Mouse (Mus musculus): Measurements from ENCODE around the gene Thra. TPM values are rescaled to one million over a fixed set of nuclear protein-coding genes. Genes with fewer than 3 reads are reported as not detected.

Thra gene
- total RNA-seq (2023), result 8.0 to 11.4 TPM (median 10.3 TPM) in 4 replicates

DNA sequence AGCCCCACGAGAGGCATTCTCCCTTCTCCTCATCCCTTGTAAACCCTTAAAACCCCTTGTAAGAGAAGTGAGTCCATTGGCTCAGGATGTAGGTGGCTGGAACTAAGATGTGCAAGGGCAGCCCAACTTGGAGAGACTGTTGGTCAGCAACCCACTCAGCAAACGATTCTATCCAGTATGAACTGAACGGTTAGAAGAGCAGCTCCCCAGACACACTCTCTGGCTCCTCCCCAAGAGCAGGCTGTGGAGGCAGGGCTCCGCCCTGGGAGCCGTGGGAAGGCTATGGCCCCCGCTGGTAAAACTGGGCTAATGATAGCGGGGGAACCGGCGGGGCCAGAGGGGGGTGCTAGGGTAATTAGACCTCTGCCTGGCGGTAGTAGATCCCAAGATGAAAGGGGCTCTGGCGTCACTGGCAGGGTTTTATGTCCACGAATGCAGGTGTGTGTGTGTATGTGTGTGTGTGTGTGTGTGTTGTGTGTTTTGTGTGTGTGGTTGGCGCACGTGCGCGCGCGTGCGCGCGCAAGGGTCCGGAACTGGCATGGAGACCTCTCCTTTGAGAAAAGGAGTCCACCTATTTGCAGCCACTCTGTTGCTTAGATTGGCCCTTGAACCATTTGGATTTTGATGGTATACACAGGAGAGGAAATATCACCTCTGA, at the start of gene Thra:
Gene Thra, plus strand, starts transcription at position 246 of the 658 bp plus-strand sequence.

DNA sequence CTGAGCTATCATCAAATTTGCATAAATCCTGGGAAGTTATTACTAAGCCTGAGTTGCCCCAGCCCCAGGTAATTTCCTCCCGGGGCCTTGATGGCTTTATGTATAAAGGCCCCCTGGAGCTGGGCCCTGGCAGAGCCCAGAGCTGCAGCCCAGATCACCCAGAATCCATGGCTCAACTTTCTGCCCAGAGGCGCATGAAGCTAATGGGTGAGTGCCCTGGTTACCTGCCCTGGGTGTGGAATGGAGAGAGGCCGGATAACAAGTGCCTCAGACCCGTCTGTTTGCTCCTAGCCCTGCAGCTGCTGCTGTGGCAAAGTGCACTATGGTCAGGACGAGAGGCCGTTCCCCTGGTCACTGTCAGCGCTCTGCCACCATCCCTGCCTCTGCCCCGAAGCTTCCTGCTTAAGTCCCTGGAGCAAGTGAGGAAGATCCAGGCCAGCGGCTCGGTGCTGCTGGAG, 39.2 kb upstream of the Thra start, which contains the start of gene Csf3:
Gene Csf3, plus strand, starts transcription at position 51 of the 458 bp plus-strand sequence.

DNA sequence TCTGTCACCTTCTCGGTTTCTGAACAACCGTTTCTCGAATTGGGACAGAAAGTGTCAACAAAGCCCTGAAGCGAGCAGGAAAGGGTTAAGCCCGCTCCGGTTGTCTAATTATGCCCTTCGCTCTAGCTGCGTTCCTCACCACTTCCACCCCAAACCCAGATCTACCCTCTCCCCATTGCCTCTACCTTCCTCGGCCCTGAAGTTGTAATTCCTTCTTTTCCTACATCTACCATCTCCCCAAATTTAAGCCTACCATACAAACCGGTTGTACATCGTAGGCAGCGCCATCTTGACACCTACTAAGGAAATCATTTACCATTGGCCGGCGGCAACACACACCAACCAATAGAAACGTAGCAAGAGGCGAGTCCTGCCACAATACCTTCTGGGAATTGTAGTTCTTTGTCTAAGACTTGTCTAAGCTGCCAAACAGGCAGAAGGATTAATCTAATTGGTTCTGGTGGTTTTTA, 11.3 kb upstream of the Thra start, which contains the start of gene Med24:
Gene Med24, minus strand, starts transcription at position 317 of the 470 bp plus-strand sequence.

DNA sequence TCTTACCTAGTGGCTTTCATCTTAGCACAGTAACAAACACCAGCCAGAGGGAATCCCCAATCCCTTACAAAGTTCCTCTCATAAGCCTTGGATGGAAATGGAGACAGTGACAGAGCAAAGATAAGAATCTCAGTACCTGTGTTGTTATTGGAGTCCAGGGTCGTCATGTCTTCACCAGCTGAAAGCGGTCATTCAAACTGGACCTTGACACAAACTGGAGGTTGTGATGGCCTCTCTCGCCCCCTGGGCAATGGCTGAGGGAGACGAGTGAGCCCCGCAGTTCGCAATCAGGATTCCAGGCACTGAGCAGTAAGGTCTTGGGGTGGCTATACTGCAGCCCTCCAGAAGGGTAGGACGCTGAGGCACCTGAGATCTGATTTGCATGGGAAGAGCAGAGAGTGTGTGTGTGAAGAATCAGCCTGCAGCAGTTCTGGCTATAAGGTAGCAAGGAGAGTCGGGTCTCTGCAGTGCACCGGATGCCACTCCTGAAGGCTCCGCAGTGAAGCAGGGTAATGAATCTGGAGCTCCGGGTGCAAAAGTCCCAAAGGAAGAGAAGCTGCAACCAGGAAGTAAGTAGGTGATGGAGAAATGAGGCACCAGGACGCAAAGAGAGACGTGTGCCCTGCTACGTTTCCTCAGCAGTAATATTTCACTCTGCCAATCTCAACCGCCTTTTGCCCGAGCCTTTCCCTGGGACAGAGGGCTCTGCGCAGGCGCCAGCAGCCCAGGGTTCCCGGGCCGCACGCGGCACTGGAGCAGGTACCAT, 34.3 kb downstream of the Thra start, which contains the start of gene Nr1d1:
Gene Nr1d1, minus strand, starts transcription at position 752 of the 766 bp plus-strand sequence.

DNA sequence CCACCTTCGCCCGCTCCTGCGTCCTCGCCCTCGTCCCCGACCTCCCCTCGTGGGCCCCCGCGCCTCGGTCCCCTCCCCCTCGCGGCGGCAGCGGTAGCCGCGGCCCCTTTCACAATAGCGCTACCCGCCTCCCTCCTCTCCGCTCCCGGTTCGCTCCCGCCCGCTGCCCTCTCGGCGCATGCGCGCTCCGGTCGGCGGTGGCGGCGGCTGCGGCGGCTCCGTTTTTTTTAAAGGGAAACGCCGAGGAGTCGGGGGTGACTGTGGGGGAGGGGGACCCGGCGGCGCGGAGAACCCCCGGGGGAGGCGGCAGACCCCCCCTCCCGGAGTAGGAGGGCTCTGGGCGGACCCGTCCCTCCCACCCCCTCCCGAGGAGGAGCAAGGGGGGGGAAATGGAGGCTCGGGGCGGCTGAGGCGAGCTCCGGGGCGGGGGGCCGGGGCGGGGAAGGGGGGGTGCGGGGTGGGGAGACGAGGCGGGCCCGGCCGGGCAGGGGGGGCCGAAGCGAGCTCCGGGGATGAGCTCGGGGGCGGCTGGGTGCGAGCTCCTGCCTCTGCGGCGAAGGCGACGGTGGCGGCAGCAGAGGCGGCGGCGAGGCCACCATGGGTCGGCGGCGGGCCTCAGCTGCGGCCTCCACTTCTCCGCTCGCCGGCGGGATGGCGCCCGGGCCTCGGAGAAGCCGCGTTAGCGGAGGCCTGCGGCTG, 54.7 kb downstream of the Thra start, which contains the start of gene Msl1:
Gene Msl1, plus strand, starts transcription at position 502 of the 699 bp plus-strand sequence.

DNA sequence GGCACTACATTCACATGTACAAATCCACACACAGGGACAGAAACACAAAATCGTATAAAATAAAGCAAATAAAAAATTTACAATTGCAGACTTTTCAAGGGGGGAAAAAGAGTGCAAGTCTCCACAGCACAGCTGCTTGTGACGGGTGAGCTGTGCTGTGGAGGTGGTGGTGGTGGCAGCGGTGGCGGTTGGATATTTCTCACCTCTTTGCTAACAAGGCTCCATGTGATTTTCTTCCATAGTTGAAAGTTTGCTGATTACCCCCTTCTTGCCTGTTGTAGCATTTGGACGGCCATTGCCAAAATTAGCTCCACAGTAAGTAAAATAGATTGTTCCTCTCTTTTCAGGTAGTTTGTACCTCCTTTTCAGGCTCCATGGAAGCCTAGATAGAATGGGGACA, 64.2 kb downstream of the Thra start, which contains the start of gene Casc3:
Gene Casc3, plus strand, starts transcription at position 301 of the 400 bp plus-strand sequence.

Other genes with a start within 250 kb of the Thra start
- gene Ikzf3, start 194.6 kb upstream of the Thra start, total RNA-seq (2023), result 582 to 682 TPM (median 633 TPM) in 4 replicates
- 4.6 to 9.1 TPM (median 5.9 TPM) in 4 replicates for gene Zpbp2, start 189.5 kb upstream of the Thra start, total RNA-seq (2023)
- gene Ormdl3, start 153.3 kb upstream of the Thra start, total RNA-seq (2023), result 16.0 to 19.1 TPM (median 17.6 TPM) in 4 replicates
- gene Lrrc3c, start 142.3 kb upstream of the Thra start, total RNA-seq (2023), result not detected in 4 replicates
- gene Gm12355, start 115.0 kb upstream of the Thra start, total RNA-seq (2023), result 29.4 to 36.1 TPM (median 32.5 TPM) in 4 replicates
- gene Gsdma3, start 114.3 kb upstream of the Thra start, total RNA-seq (2023), result 0.37 TPM in 1 of 4 replicates, not detected in the others
- gene Gsdma2, start 93.9 kb upstream of the Thra start, total RNA-seq (2023), result not detected in 4 replicates
- not detected in 4 replicates for gene Gsdma, start 76.3 kb upstream of the Thra start, total RNA-seq (2023)
- 70.0 to 78.6 TPM (median 73.2 TPM) in 4 replicates for gene Psmd3, start 58.1 kb upstream of the Thra start, total RNA-seq (2023)
- gene Csf3, start 39.4 kb upstream of the Thra start, total RNA-seq (2023), result not detected in 4 replicates
- 86.9 to 95.7 TPM (median 92.9 TPM) in 4 replicates for gene Med24, start 11.2 kb upstream of the Thra start, total RNA-seq (2023)
- 2.0 to 2.5 TPM (median 2.4 TPM) in 4 replicates for gene Nr1d1, start 34.7 kb downstream of the Thra start, total RNA-seq (2023)
- gene Msl1, start 54.9 kb downstream of the Thra start, total RNA-seq (2023), result 124 to 138 TPM (median 127 TPM) in 4 replicates
- 93.8 to 108 TPM (median 96.3 TPM) in 4 replicates for gene Casc3, start 64.3 kb downstream of the Thra start, total RNA-seq (2023)
- 1.4 to 3.0 TPM (median 2.3 TPM) in 4 replicates for gene Rapgefl1, start 96.1 kb downstream of the Thra start, total RNA-seq (2023)
- gene Wipf2, start 123.0 kb downstream of the Thra start, total RNA-seq (2023), result 42.7 to 50.1 TPM (median 45.7 TPM) in 4 replicates
- gene Cdc6, start 167.2 kb downstream of the Thra start, total RNA-seq (2023), result 1.1 to 2.4 TPM (median 1.3 TPM) in 4 replicates
- gene Rara, start 187.2 kb downstream of the Thra start, total RNA-seq (2023), result 114 to 123 TPM (median 116 TPM) in 4 replicates
- not detected in 4 replicates for gene Gjd3, start 242.4 kb downstream of the Thra start, total RNA-seq (2023)